Mouse (Mus musculus): ENCODE data around the gene 4931422A03Rik.

DNA sequence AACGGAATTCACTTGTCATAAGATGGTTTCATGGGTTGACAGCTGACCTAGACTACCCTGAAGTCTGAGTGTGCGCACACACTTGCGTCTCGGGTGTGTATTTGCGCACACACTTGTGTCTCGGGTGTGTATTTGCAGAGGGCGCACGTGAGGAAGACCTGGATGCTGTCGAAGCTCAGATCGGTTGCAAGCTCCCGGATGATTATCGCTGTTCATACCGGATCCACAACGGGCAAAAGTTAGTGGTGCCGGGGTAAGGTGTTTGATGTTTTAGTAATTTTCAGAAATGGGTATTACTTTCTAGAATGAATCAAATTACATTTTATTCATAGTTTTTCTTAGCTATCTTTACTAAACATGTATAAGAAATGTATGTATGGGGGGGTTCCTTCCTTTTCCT lies 14.6 kb upstream of the 4931422A03Rik start:
- TF ChIP-seq POLR2A (IDR thresholded peaks at IDR 0.05; ENCODE audit: low read depth, low read length) (no peak), CTCF (IDR thresholded peaks at IDR 0.05; ENCODE audit: borderline replicate concordance, insufficient read depth, low read length) (no peak)
